Mouse (Mus musculus) left cerebral cortex, adult 11 months (tissue): ENCODE data around the gene Fam129b.
"Not testable (repeated sequence)": the region's sequence is repeated elsewhere in the genome, so short reads cannot be mapped to it uniquely, and the experiment has no call there.

Experiments used
- DNase-seq: peaks from one replicate; pipeline ENCODE4 v3.0.0; 2022; ENCODE audit warnings: low spot score

Fam129b gene

GRCm38 (mm10) chr2:32875675-32876489 is at the start of gene Fam129b:
TSS of gene Fam129b (plus strand) at chr2:32876114.
- DNase-seq, result peak; percentile 55

GRCm38 (mm10) chr2:32828979-32829676 is 46.8 kb upstream of the Fam129b start:
- DNase-seq, result no peak

GRCm38 (mm10) chr2:32834496-32834895 is 41.4 kb upstream of the Fam129b start:
- no peak for DNase-seq

- no peak for DNase-seq
Observed at GRCm38 (mm10) chr2:32835588-32835987, 40.3 kb upstream of the Fam129b start.

- no peak for DNase-seq
Observed at GRCm38 (mm10) chr2:32838147-32838884, 37.6 kb upstream of the Fam129b start.

- DNase-seq, result no peak
Observed at GRCm38 (mm10) chr2:32839261-32839660, 36.7 kb upstream of the Fam129b start.

- DNase-seq, result no peak
Observed at GRCm38 (mm10) chr2:32841099-32841498, 34.8 kb upstream of the Fam129b start.

- no peak for DNase-seq
Observed at GRCm38 (mm10) chr2:32842558-32842957, 33.4 kb upstream of the Fam129b start.

- no peak for DNase-seq
Observed at GRCm38 (mm10) chr2:32845572-32846100, 30.3 kb upstream of the Fam129b start.

- DNase-seq, result no peak
Observed at GRCm38 (mm10) chr2:32846101-32846804, 29.7 kb upstream of the Fam129b start.

- DNase-seq, result peak; percentile 87
Observed at GRCm38 (mm10) chr2:32846805-32847467, 29.0 kb upstream of the Fam129b start, which contains the start of gene Stxbp1. TSS of gene Stxbp1 (minus strand) at chr2:32847245.

GRCm38 (mm10) chr2:32847468-32847821 is 28.5 kb upstream of the Fam129b start:
- DNase-seq, result no peak

GRCm38 (mm10) chr2:32852156-32852555 is 23.8 kb upstream of the Fam129b start:
- DNase-seq, result no peak

GRCm38 (mm10) chr2:32853716-32854115 is 22.2 kb upstream of the Fam129b start:
- not testable (repeated sequence) for DNase-seq

GRCm38 (mm10) chr2:32854206-32854605 is 21.7 kb upstream of the Fam129b start:
- DNase-seq, result peak; percentile 81

GRCm38 (mm10) chr2:32855046-32855785 is 20.7 kb upstream of the Fam129b start:
- no peak for DNase-seq

- DNase-seq, result no peak
Observed at GRCm38 (mm10) chr2:32855790-32856465, 20.0 kb upstream of the Fam129b start.

- DNase-seq, result peak; percentile 76
Observed at GRCm38 (mm10) chr2:32857584-32857983, 18.3 kb upstream of the Fam129b start.

GRCm38 (mm10) chr2:32859010-32859621 is 16.8 kb upstream of the Fam129b start:
- DNase-seq, result no peak
